Mouse (Mus musculus): Measurements from ENCODE around the gene Olfr1342.
A peak's percentile ranks its signal among the peaks of the same experiment; 100 is the strongest.

The Olfr1342 gene

GRCm38 (mm10) chr4:118692412-118692973 is at the start of gene Olfr1342:
Gene Olfr1342, minus strand, starts transcription at chr4:118692756.
- DNase-seq: no peak

- no peak for DNase-seq
Measured at GRCm38 (mm10) chr4:118741881-118742280, 49.3 kb upstream of the Olfr1342 start.

GRCm38 (mm10) chr4:118740988-118741698 is 48.6 kb upstream of the Olfr1342 start:
- DNase-seq: no peak

GRCm38 (mm10) chr4:118739574-118739973 is 47.0 kb upstream of the Olfr1342 start:
- no peak for DNase-seq

GRCm38 (mm10) chr4:118731875-118732274 is 39.3 kb upstream of the Olfr1342 start, which contains the start of gene Olfr1339:
Gene Olfr1339, plus strand, starts transcription at chr4:118732175.
- no peak for DNase-seq

- DNase-seq: no peak
Measured at GRCm38 (mm10) chr4:118721742-118722483, 29.4 kb upstream of the Olfr1342 start.

- DNase-seq: no peak
Measured at GRCm38 (mm10) chr4:118719838-118720237, 27.3 kb upstream of the Olfr1342 start, which contains the start of gene Olfr1340. Gene Olfr1340, plus strand, starts transcription at chr4:118720138.

- no peak for DNase-seq
Measured at GRCm38 (mm10) chr4:118711656-118712055, 19.1 kb upstream of the Olfr1342 start.

GRCm38 (mm10) chr4:118708086-118708485 is 15.5 kb upstream of the Olfr1342 start:
- DNase-seq: no peak

GRCm38 (mm10) chr4:118703223-118703622 is 10.7 kb upstream of the Olfr1342 start, which contains the start of gene Olfr1341:
Gene Olfr1341, plus strand, starts transcription at chr4:118703523.
- no peak for DNase-seq

GRCm38 (mm10) chr4:118693812-118694211 is 1.3 kb upstream of the Olfr1342 start:
- no peak for DNase-seq

GRCm38 (mm10) chr4:118687086-118687485 is 5.5 kb downstream of the Olfr1342 start:
- no peak for DNase-seq

- no peak for DNase-seq
Measured at GRCm38 (mm10) chr4:118658652-118659051, 33.9 kb downstream of the Olfr1342 start, which contains the start of gene Olfr62. Gene Olfr62, plus strand, starts transcription at chr4:118658952.

- peak; percentile 39 to 43 for DNase-seq
Measured at GRCm38 (mm10) chr4:118645234-118645633, 47.3 kb downstream of the Olfr1342 start.

GRCm38 (mm10) chr4:118642346-118643190 is 50.0 kb downstream of the Olfr1342 start:
- DNase-seq: no peak
